Mouse (Mus musculus) ES-CJ7 (cell line): ENCODE data around the gene Tradd.

Source experiments
- DNase-seq: peaks from one replicate; pipeline ENCODE4 v3.0.0; 2011; ENCODE audit warnings: low read depth, low spot score

The Tradd gene

DNA sequence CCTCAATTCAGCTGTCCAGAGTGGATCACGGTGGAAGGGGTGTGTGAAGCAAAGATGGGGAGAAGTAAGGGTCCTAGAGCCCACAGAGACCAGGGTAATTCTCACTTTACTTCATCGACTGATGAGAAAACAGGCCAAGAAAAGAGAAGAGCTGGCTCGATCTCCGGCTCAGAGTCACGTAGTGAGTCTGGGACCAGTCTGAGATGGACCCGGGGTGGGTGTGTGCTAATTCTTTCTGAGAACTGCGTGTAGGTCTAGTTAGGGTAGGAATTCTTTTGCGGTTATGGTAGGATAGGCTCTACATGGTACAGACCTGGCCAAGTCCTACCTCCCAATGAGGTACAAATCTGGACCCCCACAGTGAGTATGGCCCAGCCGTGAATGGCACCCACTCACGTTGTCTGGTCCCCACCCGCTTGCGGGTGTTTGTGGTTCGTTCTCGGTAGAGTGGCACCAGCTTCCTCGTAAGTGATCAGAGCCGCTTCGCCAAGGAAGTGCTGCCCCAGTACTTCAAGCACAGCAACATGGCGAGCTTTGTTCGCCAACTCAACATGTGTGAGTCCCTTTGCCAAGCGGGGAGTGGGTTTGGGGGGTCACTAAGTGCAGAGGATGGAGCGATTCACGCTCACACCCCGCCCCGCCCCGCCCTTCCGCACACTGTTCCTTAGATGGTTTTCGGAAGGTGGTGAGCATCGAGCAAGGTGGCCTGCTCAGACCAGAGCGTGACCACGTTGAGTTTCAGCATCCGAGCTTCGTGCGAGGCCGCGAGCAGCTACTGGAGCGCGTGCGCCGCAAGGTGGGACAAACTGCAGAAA lies 5.9 kb upstream of the Tradd start:
- DNase-seq = no peak

DNA sequence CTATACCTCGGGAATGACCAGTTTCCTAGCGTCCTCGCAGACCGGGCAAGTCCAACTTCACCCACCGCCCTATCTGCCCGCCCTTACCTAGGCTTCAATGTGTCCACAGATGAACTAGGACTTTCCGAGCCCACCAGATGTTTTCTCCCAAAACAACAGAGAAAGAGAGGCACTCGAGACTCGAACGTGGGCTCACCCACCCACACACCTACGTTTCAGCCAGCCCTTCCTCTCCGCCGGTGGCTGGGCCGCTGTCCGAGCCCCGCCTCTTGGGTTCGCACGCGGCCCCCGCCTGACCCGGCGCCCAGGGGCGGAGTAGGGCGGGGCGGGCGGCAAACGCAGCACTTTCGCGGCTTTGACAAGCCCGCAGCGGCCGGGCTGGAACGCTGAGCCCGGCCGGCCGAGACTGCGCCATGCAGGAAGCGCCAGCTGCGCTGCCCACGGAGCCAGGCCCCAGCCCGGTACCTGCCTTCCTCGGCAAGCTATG lies 5.1 kb upstream of the Tradd start, which contains the start of gene Hsf4:
Gene Hsf4, plus strand, starts transcription at position 341 of the 487 bp plus-strand sequence.
- DNase-seq = no peak

DNA sequence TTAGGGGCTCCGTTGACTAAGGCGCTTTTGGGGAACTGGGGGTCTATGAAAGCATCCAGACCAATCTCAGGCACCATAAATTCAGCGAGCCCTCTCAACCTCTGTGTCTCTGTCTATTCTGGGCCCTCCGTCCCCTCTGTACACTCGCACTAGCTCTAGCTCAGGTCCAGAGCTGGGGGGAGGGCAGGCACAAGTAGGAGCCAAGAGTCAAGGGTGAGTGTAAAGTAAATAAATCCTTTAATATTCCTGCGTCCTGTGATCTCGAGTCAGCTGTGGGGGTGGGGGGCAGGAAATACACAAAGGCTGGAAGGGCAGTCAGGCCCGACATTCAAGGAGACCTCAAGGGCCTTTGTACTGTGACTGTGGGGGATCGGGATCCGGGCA lies 4.7 kb upstream of the Tradd start:
- DNase-seq = no peak

DNA sequence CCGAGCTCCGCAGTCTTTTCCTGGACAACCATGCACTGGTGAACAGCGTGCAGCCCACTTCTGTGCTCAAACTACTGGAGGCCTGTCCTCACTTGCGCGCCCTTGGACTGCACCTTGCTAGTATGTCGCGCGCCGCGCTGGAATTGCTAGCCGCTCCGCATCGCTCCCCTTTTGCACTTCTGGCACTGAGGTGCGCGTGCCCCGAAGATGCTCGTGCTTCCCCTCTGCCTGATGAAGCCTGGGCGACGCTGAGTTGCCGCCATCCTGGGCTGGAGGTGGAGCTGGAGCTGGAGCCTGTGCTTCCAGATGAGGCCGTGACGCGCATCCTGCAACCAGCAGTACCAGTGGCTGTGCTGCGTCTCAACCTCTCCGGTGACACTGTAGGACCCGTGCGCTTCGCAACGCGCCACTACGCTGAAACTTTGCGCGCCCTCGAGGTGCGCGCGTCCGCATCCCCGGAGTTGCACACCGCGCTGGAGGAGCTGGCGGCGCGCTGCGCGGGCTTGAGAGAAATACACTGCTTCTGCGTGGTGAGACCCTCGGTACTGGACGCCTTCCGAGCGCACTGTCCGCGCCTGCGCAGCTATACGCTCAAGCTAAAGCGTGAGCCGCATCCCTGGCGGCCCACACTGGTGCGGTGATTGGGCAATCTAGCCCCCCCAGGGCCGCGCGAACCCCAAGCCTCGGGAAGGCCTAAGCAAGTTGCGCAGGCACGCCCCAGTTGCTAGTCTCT lies 4.1 kb upstream of the Tradd start:
- peak; percentile 94 for DNase-seq

DNA sequence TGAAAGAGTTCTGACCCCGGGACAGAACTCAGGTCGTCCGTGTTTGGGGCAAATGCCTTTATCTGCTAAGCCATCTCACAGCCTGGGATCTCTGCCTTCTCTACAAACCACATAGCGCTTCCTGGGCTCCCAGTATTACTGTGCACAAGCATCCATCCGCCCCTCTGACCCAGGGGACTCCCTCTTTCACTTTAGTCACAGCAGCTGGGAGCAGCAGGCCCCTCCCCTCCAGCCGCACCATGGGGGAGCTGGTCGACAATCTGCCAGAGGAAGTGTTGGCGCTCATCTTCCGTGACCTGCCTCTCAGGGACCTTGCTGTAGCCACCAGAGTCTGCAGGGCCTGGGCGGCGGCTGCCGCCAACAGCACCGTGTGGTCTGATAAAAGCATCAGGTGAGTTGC lies 2.4 kb upstream of the Tradd start:
- DNase-seq = peak; percentile 60

DNA sequence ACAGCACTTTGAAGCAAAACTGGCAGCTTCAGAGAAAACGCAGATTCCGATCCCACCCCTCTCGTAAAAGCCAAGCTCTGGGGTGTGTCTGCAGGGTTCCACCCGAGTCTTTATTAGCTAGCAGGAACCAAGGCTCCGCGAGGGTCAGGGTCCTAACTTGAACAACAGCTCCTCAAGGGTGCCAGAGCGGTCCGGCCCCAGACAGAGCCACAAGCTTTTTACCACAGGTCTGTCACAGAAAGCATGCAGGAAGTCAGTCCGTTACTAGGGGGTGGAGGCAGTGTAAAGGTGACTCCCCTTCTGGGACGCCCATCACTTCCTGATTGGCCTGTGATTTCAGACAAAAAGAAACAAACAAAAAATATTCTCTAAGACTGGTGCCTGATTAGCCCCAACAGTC lies 719 bp upstream of the Tradd start:
- no peak for DNase-seq

DNA sequence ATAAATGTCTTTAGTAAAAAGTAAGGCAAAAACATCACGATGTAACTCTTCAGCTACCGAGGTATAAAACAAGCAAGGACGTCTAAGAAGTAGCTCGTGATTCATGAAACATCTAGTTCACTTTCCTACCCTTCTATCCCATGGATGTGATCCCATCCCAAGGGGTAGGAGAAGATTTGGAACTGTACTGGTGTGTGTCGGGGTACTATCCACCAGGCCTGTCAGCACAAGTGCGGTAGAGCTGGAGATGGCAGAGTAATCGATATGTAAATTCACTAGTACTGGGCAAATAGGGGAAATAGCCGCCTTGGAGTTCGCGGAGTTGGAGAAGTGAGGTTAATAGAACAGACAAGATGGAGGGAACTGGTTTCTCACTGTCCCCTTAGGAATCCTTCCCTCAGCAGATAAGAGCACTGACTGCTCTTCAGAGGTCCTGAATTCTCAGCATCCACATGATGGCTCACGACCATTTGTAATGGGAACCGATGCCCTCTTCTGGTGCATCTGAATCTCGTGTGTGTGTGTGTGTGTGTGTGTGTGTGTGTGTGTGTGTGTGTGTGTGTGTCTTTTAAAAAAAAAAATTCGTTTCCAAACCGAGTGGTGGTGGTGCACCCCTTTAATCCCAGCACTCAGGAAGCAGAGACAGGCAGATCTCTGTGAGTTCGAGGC lies 1.0 kb downstream of the Tradd start:
- no peak for DNase-seq

DNA sequence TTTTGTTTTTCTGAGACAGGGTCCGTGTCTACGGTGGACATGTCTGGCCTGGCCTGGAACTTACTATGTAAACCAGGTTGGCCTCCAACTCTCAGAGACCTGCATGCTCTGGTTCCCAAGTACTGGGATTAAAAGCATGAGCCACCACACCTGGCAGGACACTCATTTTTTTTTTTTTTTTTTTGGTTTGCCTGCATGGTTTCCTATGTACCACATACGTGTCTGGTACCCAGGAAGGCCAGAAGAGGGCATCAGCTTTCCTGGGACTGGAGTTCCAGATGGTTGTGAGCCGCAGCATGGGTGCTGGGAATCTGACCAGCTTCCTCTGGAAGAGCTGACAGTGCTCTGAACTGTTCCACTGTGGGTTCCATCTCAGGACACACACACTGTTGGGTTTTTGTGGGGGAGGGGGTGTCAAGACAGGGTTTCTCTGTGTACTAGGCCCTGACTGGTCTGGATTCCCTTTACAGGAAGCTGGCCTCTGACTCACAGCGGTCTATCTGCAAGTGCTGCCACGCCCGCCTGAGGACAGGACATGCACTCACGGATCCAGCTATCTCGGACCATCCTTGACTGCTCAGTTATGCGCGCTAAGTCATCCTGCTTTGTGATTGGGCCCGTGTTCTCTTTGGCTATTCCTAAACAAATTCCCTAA lies 3.0 kb downstream of the Tradd start:
- peak; percentile 71 for DNase-seq

DNA sequence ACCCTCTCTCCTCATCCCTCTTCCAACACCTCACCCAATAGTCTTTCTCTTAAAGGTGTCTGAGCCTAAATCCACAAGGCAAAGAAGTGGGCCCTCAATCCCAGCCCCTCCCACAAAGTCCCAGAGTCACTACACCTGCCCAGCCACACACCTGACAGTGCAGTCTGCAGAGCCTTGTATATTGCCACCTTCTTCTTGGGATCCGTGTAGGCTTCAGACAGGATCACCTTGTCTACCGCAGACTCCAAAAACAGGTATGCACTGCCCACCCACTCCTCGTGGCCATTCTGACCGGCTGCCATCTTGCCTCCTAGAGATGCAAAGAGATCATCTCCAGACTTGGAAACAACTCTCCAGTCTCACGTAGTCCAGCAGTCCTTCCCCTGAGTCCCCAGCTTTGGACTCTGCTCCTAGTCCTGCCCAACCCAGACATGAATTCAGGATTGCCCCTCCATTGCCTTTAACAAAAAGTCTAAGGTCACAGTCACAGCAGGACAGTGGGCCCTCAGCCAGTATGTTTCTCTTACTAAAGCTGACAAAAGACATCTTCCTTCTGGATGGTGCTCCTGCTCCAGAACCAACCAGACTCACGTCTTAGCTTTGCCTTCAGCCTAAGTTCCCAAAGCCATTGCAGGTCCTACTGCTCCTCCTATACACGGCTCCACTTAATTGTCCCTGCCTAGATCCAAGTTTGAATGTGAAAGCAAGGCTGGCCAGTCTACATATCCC lies 3.9 kb downstream of the Tradd start:
- DNase-seq = no peak

DNA sequence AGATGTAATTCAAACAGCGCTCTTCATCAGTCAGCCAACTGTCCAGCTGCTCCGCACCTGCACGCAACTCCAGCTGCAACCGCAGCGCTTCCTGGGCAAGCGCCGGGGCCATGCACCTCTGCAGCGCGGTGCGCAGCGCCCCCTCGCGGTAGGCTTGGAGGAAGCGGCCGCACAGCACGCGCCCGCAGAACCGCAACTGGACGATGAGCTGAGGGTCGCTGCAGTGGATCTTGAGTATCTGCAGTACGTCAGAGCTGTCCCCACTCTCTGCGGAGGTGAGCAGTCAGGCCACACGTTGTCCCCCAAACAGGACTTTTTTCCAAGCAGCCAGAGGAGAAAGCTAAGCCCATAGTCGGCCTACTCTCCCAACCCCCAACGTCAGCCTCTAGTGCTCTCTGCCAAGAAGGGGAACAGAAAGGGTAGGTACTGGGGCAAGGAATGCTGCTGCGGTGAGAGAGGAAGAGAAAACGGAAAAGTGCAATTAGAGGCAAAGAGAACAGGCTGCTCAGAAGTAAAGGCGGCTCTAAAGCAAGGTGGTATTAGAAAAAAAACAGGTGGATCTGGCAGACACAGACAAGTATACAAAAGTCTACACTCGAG lies 4.6 kb downstream of the Tradd start:
- DNase-seq = peak; percentile 81

DNA sequence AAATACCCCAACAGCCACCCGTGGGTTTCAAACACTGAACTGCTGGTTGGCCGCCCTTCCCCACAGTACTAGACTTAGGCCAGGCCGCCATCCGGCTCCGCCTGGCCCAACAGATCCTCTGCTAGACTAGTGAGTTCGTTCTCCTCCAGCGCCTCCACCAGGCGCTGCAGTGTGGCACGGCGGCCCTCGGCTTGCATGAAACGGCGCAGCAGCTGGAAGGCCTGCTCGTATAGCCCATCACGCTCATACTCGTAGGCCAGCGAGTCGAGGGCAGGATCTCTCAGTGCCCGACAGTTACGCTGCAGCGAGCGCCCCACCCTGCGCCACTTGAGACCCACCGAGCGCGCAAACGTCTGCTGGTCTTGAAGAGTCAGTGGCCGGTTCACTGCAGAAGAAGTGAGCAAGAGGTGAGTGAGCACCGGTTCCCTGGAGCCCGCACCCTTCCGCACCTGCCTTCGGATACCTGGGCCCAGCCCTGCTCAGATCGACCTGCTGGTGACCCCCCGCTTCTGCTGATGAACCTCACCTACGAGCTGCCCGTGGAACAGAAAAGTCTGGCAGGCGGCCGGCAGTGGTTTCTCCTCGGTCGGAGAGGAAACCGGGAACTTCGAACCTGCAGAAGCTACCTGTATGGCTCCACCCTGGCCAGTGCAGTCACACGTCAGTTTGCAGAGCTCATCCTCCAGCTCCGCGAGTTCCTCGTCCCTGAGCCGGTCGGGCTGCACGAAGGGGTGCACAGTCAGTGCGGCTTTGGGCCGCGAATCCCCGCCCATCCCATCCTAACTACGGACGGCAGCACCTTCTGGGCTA lies 5.3 kb downstream of the Tradd start:
- peak; percentile 61 for DNase-seq

DNA sequence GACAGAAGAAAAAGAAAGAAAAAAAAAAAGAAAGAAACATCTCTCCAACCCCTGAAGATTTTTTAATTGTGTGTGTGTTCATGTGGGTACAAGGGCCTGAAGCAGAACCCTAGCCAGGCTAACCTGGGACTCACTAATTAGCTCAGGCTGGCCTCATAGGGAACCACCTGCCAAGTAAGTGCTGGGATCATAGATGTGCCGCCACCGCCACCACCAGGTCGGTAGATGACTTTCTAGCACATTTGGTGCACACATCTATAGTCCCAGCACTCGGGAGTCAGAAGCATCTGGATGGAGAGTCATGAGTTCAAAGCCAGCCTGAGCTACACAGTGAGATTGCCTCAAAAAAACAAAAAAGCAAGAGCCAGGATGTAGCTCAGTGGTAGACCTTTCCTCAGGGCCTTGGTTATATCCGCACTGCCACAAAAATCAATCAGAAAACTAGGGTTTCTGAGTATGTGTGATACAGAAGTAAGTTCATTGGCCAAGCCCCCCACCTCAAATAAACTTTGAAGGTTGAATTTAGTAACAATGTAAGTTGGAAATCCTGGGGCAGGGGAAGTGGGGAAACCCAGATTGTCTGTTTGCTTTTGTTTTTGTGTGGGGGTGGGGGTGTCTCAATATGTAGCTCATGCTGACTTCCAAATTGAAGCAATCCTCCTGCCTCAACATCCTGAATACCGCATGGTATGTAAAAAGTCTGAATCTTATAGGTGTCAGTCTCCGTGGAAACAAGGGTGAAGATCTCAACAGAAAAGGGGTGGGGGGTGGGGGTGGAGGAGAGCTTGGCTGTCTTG lies 6.9 kb downstream of the Tradd start:
- peak; percentile 61 for DNase-seq

DNA sequence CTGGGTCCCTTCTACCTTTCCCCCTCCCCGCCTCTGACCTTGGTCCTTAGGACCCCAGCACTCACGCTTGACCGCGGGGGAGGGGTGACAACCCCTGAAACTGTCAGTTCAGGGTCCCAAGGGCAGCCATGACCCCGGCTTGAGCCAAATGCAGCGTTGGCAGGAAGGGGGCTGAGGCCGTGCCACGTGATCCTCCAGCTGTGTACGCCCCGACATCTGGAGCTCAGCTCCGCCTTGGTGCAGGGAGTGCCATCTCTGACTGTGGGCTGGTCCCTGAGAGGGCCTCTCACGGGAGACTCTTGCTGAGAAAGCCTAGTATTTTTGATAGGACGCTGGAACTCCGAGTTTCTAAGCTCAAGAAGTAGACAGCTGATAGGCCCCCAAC lies 9.5 kb downstream of the Tradd start, which contains the start of gene B3gnt9:
Gene B3gnt9, minus strand, starts transcription at position 188 of the 385 bp plus-strand sequence.
- peak; percentile 77 for DNase-seq

DNA sequence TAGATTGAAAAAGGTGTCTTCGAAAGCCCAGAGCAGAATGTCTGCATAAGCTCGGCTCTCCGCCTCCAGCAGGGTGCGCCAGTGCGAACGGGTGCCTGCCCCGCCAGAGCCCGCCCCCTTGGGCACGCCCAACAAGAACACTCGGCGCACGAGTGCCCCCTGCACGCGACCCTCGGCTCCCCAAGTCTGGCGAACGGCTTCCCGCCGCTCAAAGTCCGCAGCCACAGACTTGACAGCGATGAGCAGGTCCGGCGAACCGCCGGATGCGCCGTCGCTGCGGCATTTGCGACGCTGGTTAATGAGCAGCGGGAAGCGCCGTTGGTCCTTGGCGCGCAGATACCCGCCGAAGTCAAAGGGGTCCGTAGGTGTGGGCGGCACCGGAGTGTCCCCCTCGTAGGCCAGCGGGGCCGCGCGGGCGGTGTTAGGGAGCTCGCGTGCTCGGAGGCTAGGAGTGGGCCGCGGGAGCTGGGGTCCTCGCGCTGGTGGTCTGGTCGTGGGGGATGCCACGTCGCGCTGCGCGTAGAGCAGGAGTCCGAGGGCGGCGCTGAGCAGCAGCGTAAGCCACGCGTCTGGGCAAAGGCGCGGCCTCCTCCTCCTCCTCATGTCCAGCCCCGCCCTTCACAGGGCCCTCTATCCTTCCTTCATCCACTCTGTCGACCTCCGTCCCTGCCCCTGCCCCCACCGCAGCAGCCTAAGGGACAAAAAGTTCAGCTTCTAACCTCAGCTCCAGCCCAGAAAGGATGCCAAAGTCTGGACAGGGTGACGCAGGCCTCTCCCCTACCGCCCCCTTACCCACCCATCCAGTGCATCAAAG lies 10.1 kb downstream of the Tradd start:
- DNase-seq = peak; percentile 95

DNA sequence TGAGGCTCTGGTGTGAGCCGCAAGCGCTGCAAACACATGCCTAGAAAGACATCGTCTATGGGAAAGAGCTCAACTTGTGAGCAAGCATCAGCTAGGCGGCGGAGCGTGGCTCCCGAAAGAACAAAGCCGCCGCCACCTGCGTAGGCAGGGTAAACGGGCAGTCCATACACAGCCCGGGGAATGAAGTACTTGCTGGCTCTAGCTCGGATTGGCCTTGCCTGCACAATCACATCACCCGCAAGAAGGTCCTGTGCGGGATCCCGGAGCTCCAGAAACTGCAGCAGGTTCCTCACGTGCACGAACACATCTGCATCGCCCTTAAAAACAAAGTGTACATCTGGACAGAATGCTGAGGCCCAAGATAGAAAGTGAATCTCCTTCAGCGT lies 10.7 kb downstream of the Tradd start:
- DNase-seq = no peak

DNA sequence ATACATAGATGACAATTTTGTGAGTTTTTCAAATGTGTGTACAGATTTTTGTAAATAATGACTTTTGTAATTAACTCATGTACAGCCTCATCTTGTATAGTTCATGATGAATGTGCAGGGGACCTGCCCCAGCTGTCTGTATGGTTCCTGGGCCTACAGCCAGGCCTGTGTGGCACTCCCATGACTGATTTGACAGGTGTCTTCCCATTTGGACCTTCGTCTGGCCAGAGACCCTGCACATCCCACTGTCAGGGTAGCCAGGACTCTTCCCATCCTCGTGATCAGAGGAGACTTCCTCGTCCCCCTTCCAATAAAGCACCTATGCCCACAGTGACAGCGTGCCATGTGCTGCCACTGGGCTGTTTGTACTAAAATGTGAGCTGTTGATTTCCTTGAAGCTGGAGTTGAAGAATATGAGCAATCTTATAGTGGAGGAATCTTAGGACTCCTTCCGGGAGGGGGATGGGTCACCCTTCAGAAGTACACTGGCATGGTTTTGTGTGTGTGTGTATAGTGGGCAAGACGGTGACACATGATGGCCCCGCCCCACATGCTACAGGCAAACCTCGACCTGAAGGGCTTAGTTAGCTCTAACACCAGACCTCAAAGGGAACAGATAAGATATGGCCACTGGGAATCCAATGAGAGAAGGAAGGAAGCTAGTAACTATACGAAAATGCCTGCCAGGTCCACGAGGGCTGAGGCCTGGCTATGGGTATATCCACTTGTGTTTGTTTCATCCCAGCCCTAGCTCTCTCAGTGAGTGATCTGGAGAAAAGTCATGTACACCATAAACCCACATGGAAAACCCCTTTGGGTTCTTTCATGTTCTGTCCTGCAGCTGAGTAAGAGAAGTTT lies 11.5 kb downstream of the Tradd start:
- no peak for DNase-seq

DNA sequence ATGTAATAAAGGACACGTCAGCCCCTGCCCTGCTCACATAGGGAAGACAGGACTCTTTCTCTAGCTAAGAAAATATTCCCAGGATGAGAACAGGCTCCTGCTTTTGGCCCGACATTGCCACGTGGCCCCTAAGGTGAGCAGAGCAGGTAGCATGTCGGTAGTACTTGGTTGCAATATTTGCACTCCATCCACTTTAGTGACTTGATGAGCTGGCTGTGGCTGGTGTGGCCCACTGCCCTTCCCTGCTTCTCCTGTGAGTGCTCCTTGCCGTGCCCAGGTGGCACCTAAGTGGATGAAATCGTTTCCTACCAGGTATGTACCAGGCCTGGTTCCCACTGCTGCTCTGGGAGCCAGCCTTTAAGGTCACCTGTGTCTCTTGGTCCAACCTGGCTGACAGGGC lies 12.5 kb downstream of the Tradd start:
- no peak for DNase-seq
